Comparison of ENCODE assay signal across 9 mouse cellular contexts in the genomic region with DNA sequence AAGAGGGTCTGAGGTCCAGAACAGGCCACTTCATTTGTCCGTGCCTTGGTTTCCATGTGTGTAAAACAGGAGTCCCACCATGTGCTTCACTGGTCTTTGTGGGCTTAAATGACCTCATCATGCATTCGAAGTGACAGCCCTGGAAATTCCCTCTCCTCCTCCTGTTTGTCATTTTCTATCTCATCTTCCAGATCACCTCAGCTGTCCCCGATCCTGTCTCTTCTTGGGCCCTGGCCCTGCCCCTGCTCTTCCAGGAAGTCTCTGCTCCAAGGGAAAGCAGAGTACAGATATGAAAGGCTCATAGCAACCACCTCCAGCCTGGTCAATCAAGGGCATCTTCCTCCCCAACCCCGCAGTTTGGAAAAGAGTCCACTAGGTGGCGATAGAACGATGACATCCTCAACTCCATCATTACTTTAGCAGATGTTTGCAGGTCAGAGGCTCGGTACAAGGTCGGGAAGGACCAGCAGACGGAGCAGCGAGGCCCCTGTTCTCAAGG. TPM values are rescaled to one million over a fixed set of nuclear protein-coding genes. Genes with fewer than 3 reads are reported as not detected.
DNase-seq lines count a peak whose midpoint lies in the region; ATAC-seq lines count a peak whose summit lies in the region.
"Had no signal": no experiment of that assay in that cellular context is flagged by ENCODE, and none has a peak within 500 bp of the region (broad histone marks: within the 10 kb centered on the region; RNA-seq: fewer than 3 reads in every experiment).

No protein-coding gene starts in this region.

- no peak overlapping the region for H3K27ac ChIP-seq in heart, embryonic 11.5 days (ENCODE audit: low read depth, low read length)
- H3K27ac ChIP-seq in neural tube, embryonic 11.5 days (ENCODE audit: low read depth, low read length) = no peak overlapping the region

- 19% methylated on average over 10 of the region's 10 CpGs for WGBS in heart, embryonic 11.5 days (ENCODE audit: insufficient replicate concordance)
- WGBS in neural tube, embryonic 11.5 days = 22% methylated on average over 10 of the region's 10 CpGs

- DNase-seq in heart, adult 18-20 months = peak; percentile 49 to 81
- peak; percentile 75 for DNase-seq in 416B (ENCODE audit: low read depth)
- peak; percentile 42 for DNase-seq in Muller cell, postnatal 12 days (ENCODE audit: inconsistent ontology term)
- peak; percentile 49 to 63 for DNase-seq in cerebellum, postnatal 36 days
- peak; percentile 73 for DNase-seq in kidney, postnatal 10 days
- peak; percentile 73 for DNase-seq in neural tube, embryonic 11.5 days (ENCODE audit: low spot score)
- DNase-seq in layer of hippocampus, adult 11-12 months (ENCODE audit: low spot score) = no peak

- no peak for ATAC-seq in heart, embryonic 11.5 days (replicated peaks; ENCODE audit: insufficient number of reproducible peaks, low FRiP score, low TSS enrichment)
- no peak for ATAC-seq in neural tube, embryonic 11.5 days (ENCODE audit: insufficient read depth, low FRiP score, low TSS enrichment)

- H3K4me3 ChIP-seq in heart, embryonic 11.5 days (ENCODE audit: low read depth, low read length) = no peak overlapping the region
- H3K4me3 ChIP-seq in neural tube, embryonic 11.5 days (ENCODE audit: low read depth, low read length) = no peak overlapping the region
- H3K4me3 ChIP-seq: erythroblast, embryonic 14.5 days had no signal

- H3K9ac ChIP-seq in heart, embryonic 11.5 days (ENCODE audit: low read depth, low read length) = no peak overlapping the region
- no peak overlapping the region for H3K9ac ChIP-seq in neural tube, embryonic 11.5 days (ENCODE audit: low read length)

- no peak overlapping the region for H3K4me2 ChIP-seq in heart, embryonic 11.5 days
- no peak overlapping the region for H3K4me2 ChIP-seq in neural tube, embryonic 11.5 days (ENCODE audit: low read depth)

- no peaks in the 10 kb centered on the region for H3K27me3 ChIP-seq in heart, embryonic 11.5 days (ENCODE audit: control insufficient read depth, insufficient read depth, low read length)
- H3K27me3 ChIP-seq in neural tube, embryonic 11.5 days (ENCODE audit: control insufficient read depth, insufficient read depth, low read length) = no peaks in the 10 kb centered on the region

- no peaks in the 10 kb centered on the region for H3K36me3 ChIP-seq in heart, embryonic 11.5 days (ENCODE audit: control insufficient read depth, insufficient read depth, low read length)
- no peaks in the 10 kb centered on the region for H3K36me3 ChIP-seq in neural tube, embryonic 11.5 days (ENCODE audit: control insufficient read depth, insufficient read depth, low read length)

- H3K4me1 ChIP-seq in heart, embryonic 11.5 days (ENCODE audit: control insufficient read depth, insufficient read depth, low read length) = peaks cover 2% of the 10 kb centered on the region; the same call in 1 of the 2 replicates
- no peaks in the 10 kb centered on the region for H3K4me1 ChIP-seq in neural tube, embryonic 11.5 days (ENCODE audit: control insufficient read depth, insufficient read depth, low read length)

- no peaks in the 10 kb centered on the region for H3K9me3 ChIP-seq in heart, embryonic 11.5 days (replicated peaks; ENCODE audit: control insufficient read depth, low read length)
- no peaks in the 10 kb centered on the region for H3K9me3 ChIP-seq in neural tube, embryonic 11.5 days (ENCODE audit: control insufficient read depth, low read length)

RNA-seq across cellular contexts. Expression of a gene that starts 10.5 kb away (rescaled TPM):
- 10 to 100 TPM; 38.6 to 43.6 TPM for total RNA-seq in heart, adult 18-20 months (2021)
- 84.3 and 87.9 TPM in 2 replicates for polyA plus RNA-seq in heart, embryonic 11.5 days (2014; fragmentation: Nextera tagmentation; extraction: Ambion mirVana)
- 44.7 and 45.7 TPM in 2 replicates for polyA plus RNA-seq in neural tube, embryonic 11.5 days (2014; fragmentation: Nextera tagmentation; extraction: Ambion mirVana)

RNA-seq across cellular contexts. Expression of a gene that starts 41.6 kb away (rescaled TPM):
- 1 to 10 TPM; 3.7 to 4.1 TPM for total RNA-seq in heart, adult 18-20 months (2021)
- polyA plus RNA-seq in heart, embryonic 11.5 days (2014; fragmentation: Nextera tagmentation; extraction: Ambion mirVana) = 16.3 and 17.3 TPM in 2 replicates
- 43.6 and 46.1 TPM in 2 replicates for polyA plus RNA-seq in neural tube, embryonic 11.5 days (2014; fragmentation: Nextera tagmentation; extraction: Ambion mirVana)

RNA-seq across cellular contexts. Expression of a gene that starts 47.7 kb away (rescaled TPM):
- total RNA-seq in heart, adult 18-20 months (2021) = 10 to 100 TPM; 14.5 to 20.7 TPM
- polyA plus RNA-seq in heart, embryonic 11.5 days (2014; fragmentation: Nextera tagmentation; extraction: Ambion mirVana) = 43.1 and 43.6 TPM in 2 replicates
- polyA plus RNA-seq in neural tube, embryonic 11.5 days (2014; fragmentation: Nextera tagmentation; extraction: Ambion mirVana) = 51.6 and 56.7 TPM in 2 replicates
